8 mouse cellular contexts compared by ENCODE assay signal in the genomic region with DNA sequence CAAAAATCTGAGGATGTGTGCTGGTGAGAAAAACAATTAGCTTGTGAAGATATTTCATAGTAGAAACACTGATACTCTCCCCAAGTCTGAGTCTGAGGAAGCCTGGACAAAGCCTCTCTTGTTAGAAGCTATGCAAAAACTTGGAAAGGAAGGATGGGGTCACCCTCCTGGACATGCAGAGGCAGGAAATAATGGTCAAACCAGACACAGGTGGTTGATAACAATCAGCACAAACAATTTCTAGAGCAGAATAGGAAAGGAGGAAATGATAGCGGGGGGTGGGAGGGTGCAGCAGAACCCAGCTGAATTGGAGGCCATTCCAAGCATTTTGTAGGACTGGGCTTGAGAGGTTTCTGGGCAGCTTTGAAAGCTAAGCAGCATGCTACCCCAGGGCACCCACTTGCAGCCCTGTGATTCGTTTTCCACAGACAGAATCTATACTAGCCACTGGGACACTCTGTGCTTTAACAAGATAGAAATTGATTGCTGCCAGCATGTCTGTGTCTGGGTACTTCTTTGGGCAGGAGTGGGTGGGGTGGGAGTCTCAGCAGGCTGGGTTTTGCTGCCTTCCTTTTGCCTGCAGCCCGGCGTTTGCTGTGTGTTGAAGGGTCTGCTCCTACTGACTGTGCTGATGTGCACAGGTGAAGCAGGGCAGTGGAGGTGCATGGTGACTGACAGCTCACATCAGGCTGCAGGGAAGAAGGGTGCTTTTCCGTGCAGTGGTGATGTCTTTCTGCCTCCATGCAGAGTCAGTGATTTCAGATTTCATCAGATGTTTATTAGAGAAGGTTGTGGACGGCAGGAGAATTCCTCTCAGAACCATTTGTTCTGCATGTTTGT. TPM values are rescaled to one million over a fixed set of nuclear protein-coding genes. Genes with fewer than 3 reads are reported as not detected.
DNase-seq lines count a peak whose midpoint lies in the region; ATAC-seq lines count a peak whose summit lies in the region.

No protein-coding gene starts in this region.

- 0 out of 2 replicates have a peak overlapping the region, but pooled peaks have one; percentile 7 for H3K4me2 ChIP-seq in heart, embryonic 12.5 days
- H3K4me2 ChIP-seq in limb, embryonic 12.5 days = no peak overlapping the region

- H3K4me3 ChIP-seq in heart, embryonic 12.5 days = no peak overlapping the region
- H3K4me3 ChIP-seq in limb, embryonic 12.5 days (replicated peaks) = no peak overlapping the region

- DNase-seq in heart, adult 9 months (ENCODE audit: low spot score in 2 of 2) = no peak
- peak; percentile 35 for DNase-seq in thymus, postnatal 4 days
- no peak for DNase-seq in thymus, adult 18-20 months
- DNase-seq in cerebellum, adult 9-11 months = no peak
- DNase-seq in adrenal gland, postnatal 4 days (ENCODE audit: low spot score in 2 of 2) = no peak
- DNase-seq in kidney, postnatal 25 days = no peak

- H3K9ac ChIP-seq in heart, embryonic 12.5 days = no peak overlapping the region
- H3K9ac ChIP-seq in limb, embryonic 12.5 days (replicated peaks) = no peak overlapping the region

- peaks cover 46% of the 10 kb centered on the region for H3K36me3 ChIP-seq in heart, embryonic 12.5 days
- H3K36me3 ChIP-seq in limb, embryonic 12.5 days = peaks cover 36% of the 10 kb centered on the region; the same call in 1 of the 2 replicates

- no peaks in the 10 kb centered on the region for H3K9me3 ChIP-seq in heart, embryonic 12.5 days (replicated peaks)
- no peaks in the 10 kb centered on the region for H3K9me3 ChIP-seq in limb, embryonic 12.5 days

- peak overlapping the region; percentile 26 for H3K27ac ChIP-seq in heart, embryonic 12.5 days (ENCODE audit: poor library complexity, severe bottlenecking)
- H3K27ac ChIP-seq in limb, embryonic 12.5 days = peak overlapping the region; percentile 47; the same call in 1 of the 2 replicates

- no peaks in the 10 kb centered on the region for H3K27me3 ChIP-seq in heart, embryonic 12.5 days (replicated peaks)
- H3K27me3 ChIP-seq in limb, embryonic 12.5 days = no peaks in the 10 kb centered on the region

- no peak for ATAC-seq in heart, embryonic 12.5 days (ENCODE audit: insufficient number of reproducible peaks, low FRiP score)
- ATAC-seq in limb, embryonic 12.5 days (ENCODE audit: insufficient number of reproducible peaks, insufficient read depth, low FRiP score, low TSS enrichment, low read depth) = no peak

- WGBS in heart, embryonic 12.5 days = 35% methylated on average over 6 of the region's 6 CpGs
- WGBS in limb, embryonic 12.5 days = 52% methylated on average over 6 of the region's 6 CpGs

- peaks cover 18% of the 10 kb centered on the region for H3K4me1 ChIP-seq in heart, embryonic 12.5 days (replicated peaks)
- peaks cover 17% of the 10 kb centered on the region for H3K4me1 ChIP-seq in limb, embryonic 12.5 days (replicated peaks)

RNA-seq across cellular contexts. Expression of gene Traf3ip2, which starts 33.3 kb away (rescaled TPM):
- 10.9 and 11.7 TPM in 2 replicates for polyA plus RNA-seq in heart, embryonic 12.5 days (2016; fragmentation: Nextera tagmentation; extraction: Ambion mirVana)
- polyA plus RNA-seq in limb, embryonic 12.5 days (2016; fragmentation: Nextera tagmentation; extraction: Ambion mirVana) = 4.9 and 6.1 TPM in 2 replicates
- total RNA-seq in adrenal gland, postnatal 4 days (2021) = 10 to 100 TPM; 24.0 to 24.8 TPM
